Mouse (Mus musculus): Measurements from ENCODE around the gene Zmynd11. TPM values are rescaled to one million over a fixed set of nuclear protein-coding genes. Genes with fewer than 3 reads are reported as not detected.

The Zmynd11 gene
- polyA plus RNA-seq, 1 experiment from 2014 or later = 139 TPM

GRCm38 (mm10) chr13:9649894-9650293, 115.2 kb downstream of the Zmynd11 start:
- Histone ChIP-seq H3K9ac (ENCODE audit: low read length) (no peak overlapping the region), H3K27me3 (ENCODE audit: control insufficient read depth, insufficient read depth, low read depth, low read length) (no peaks in the 10 kb centered on the region), H3K4me1 (replicated peaks; ENCODE audit: control insufficient read depth, insufficient read depth, low read length) (no peaks in the 10 kb centered on the region), H3K27ac (ENCODE audit: low read length) (no peak overlapping the region), H3K9me3 (ENCODE audit: control insufficient read depth, low read length) (no peaks in the 10 kb centered on the region), H3K4me3 (ENCODE audit: low read length) (no peak overlapping the region), H3K4me2 (ENCODE audit: low read depth, low read length) (no peak overlapping the region), H3K36me3 (ENCODE audit: control insufficient read depth, insufficient read depth, low read length) (no peaks in the 10 kb centered on the region)
- ATAC-seq (ENCODE audit: low read depth) = no peak
- WGBS = 85% methylated on average over 1 of the region's 1 CpGs

- no peaks in the 10 kb centered on the region for H3K4me1 ChIP-seq (replicated peaks; ENCODE audit: control insufficient read depth, insufficient read depth, low read length)
- no peak overlapping the region for H3K9ac ChIP-seq (ENCODE audit: low read length)
- no peak overlapping the region for H3K4me3 ChIP-seq (ENCODE audit: low read length)
- H3K4me2 ChIP-seq (ENCODE audit: low read depth, low read length) = no peak overlapping the region
- 87% methylated on average over 13 of the region's 13 CpGs for WGBS
- H3K27ac ChIP-seq (ENCODE audit: low read length) = no peak overlapping the region
- ATAC-seq (ENCODE audit: low read depth) = no peak
- no peaks in the 10 kb centered on the region for H3K27me3 ChIP-seq (ENCODE audit: control insufficient read depth, insufficient read depth, low read depth, low read length)
- no peaks in the 10 kb centered on the region for H3K9me3 ChIP-seq (ENCODE audit: control insufficient read depth, low read length)
- no peaks in the 10 kb centered on the region for H3K36me3 ChIP-seq (ENCODE audit: control insufficient read depth, insufficient read depth, low read length)
Measured at GRCm38 (mm10) chr13:9648716-9649115, 116.4 kb downstream of the Zmynd11 start.

- ATAC-seq (ENCODE audit: low read depth) = no peak
- Histone ChIP-seq H3K9ac (ENCODE audit: low read length) (no peak overlapping the region), H3K27ac (ENCODE audit: low read length) (no peak overlapping the region), H3K4me1 (replicated peaks; ENCODE audit: control insufficient read depth, insufficient read depth, low read length) (no peaks in the 10 kb centered on the region), H3K4me3 (ENCODE audit: low read length) (no peak overlapping the region), H3K9me3 (ENCODE audit: control insufficient read depth, low read length) (no peaks in the 10 kb centered on the region), H3K27me3 (ENCODE audit: control insufficient read depth, insufficient read depth, low read depth, low read length) (no peaks in the 10 kb centered on the region), H3K36me3 (ENCODE audit: control insufficient read depth, insufficient read depth, low read length) (no peaks in the 10 kb centered on the region), H3K4me2 (ENCODE audit: low read depth, low read length) (no peak overlapping the region)
- 50% methylated on average over 3 of the region's 3 CpGs for WGBS
Measured at GRCm38 (mm10) chr13:9637949-9638348, 127.2 kb downstream of the Zmynd11 start.

- H3K36me3 ChIP-seq (ENCODE audit: control insufficient read depth, insufficient read depth, low read length) = no peaks in the 10 kb centered on the region
- ATAC-seq (ENCODE audit: low read depth) = peak; percentile 67; the same call in 1 of the 2 replicates
- no peaks in the 10 kb centered on the region for H3K9me3 ChIP-seq (ENCODE audit: control insufficient read depth, low read length)
- no peak overlapping the region for H3K27ac ChIP-seq (ENCODE audit: low read length)
- 49% methylated on average over 4 of the region's 4 CpGs for WGBS
- no peaks in the 10 kb centered on the region for H3K4me1 ChIP-seq (replicated peaks; ENCODE audit: control insufficient read depth, insufficient read depth, low read length)
- H3K4me3 ChIP-seq (ENCODE audit: low read length) = no peak overlapping the region
- no peak overlapping the region for H3K4me2 ChIP-seq (ENCODE audit: low read depth, low read length)
- H3K9ac ChIP-seq (ENCODE audit: low read length) = no peak overlapping the region
- no peaks in the 10 kb centered on the region for H3K27me3 ChIP-seq (ENCODE audit: control insufficient read depth, insufficient read depth, low read depth, low read length)
Measured at GRCm38 (mm10) chr13:9636505-9636904, 128.6 kb downstream of the Zmynd11 start.

GRCm38 (mm10) chr13:9635951-9636350, 129.2 kb downstream of the Zmynd11 start:
- ATAC-seq (ENCODE audit: low read depth) = no peak
- Histone ChIP-seq H3K4me3 (ENCODE audit: low read length) (no peak overlapping the region), H3K9ac (ENCODE audit: low read length) (no peak overlapping the region), H3K4me2 (ENCODE audit: low read depth, low read length) (no peak overlapping the region), H3K9me3 (ENCODE audit: control insufficient read depth, low read length) (no peaks in the 10 kb centered on the region), H3K27me3 (ENCODE audit: control insufficient read depth, insufficient read depth, low read depth, low read length) (no peaks in the 10 kb centered on the region), H3K36me3 (ENCODE audit: control insufficient read depth, insufficient read depth, low read length) (no peaks in the 10 kb centered on the region), H3K27ac (ENCODE audit: low read length) (no peak overlapping the region), H3K4me1 (replicated peaks; ENCODE audit: control insufficient read depth, insufficient read depth, low read length) (no peaks in the 10 kb centered on the region)
- WGBS = 69% methylated on average over 2 of the region's 2 CpGs
